Mouse (Mus musculus): Measurements from ENCODE around the gene Prm1. TPM values are rescaled to one million over a fixed set of nuclear protein-coding genes. Genes with fewer than 3 reads are reported as not detected.

Prm1 gene
- polyA plus RNA-seq, 1 experiment from 2014 or later, result not detected

DNA sequence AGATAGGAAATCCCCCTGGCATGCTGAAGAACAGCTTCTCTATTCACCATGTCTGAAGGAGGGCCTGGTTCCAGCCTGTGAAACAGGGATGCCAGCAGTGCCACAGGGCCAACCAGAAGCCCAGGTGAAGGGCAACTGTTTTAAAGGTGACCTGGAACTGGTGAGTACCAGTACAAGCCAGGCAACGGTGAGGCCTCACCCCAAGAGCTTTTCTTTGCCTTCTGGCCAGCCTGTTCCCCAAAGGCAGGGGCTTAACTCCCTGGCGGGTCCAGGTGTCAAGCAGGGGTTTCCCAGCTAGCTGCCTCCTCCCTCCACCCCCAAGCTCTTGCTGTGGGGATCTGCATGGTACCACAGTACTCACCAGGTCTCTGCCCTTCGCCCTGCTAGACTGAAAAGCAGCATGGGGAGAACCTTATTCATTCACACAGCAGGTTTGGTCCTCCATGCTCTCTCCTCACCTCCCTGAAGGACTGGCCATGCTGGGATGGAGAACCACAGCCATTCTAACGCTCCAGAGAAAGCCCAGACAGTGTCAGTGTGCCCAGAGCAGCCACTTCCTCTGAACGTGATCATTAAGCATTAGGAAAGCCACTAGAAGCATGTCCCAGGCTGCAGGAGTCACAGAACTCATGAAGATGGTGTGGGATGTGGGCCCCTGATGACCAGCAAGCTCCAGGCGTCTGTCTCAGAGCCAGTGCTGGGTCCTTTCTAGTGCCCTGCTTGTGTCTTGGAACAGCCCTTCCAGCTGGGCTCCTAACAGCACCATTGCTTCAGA is 23.1 kb downstream of the Prm1 start:
- Histone ChIP-seq H3K27me3 (ENCODE audit: control insufficient read depth, insufficient read depth, low read length) (peaks cover 10% of the 10 kb centered on the region), H3K4me1 (ENCODE audit: control insufficient read depth, insufficient read depth, low read length) (peaks cover 5% of the 10 kb centered on the region; the same call in 1 of the 2 replicates), H3K9ac (ENCODE audit: low read length) (no peak overlapping the region), H3K36me3 (ENCODE audit: control insufficient read depth, insufficient read depth, low read length) (no peaks in the 10 kb centered on the region), H3K4me3 (ENCODE audit: low read depth, low read length) (no peak overlapping the region), H3K27ac (ENCODE audit: low read depth, low read length) (no peak overlapping the region), H3K9me3 (ENCODE audit: control insufficient read depth, low read length) (no peaks in the 10 kb centered on the region), H3K4me2 (ENCODE audit: low read depth) (no peak overlapping the region; the same call in 1 of the 2 replicates)
- WGBS, result 52% methylated on average over 6 of the region's 6 CpGs
- ATAC-seq (ENCODE audit: insufficient read depth, low FRiP score, low TSS enrichment) (no peak), DNase-seq (ENCODE audit: low spot score) (no peak)

DNA sequence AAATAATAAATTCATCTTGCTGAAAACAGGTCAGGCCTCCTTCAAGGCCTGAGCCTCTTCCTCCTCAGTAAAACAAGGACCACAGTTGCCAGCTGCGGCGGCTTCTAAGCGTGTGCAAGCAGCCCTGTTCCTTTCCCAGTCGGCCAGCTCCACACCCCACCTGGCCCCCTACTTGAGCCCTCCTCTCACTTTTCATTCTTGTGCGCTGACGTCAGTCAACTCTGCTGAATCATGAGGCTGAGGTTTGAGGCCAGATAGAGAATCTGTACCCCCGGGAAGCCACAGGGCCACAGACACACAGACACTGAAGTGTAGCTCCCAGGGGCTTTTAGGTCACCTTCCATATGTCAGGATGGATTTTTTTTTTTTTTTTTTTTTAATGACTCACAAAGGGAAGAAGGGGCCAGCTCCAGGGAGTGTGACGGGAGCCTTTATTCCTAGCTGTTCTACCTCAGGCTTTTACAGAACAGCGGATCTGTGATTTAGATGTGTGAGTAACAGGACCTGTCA is 23.7 kb downstream of the Prm1 start:
- no peak overlapping the region for H3K4me3 ChIP-seq (ENCODE audit: low read depth, low read length)
- no peak overlapping the region for H3K4me2 ChIP-seq (ENCODE audit: low read depth)
- peaks cover 5% of the 10 kb centered on the region; the same call in 1 of the 2 replicates for H3K4me1 ChIP-seq (ENCODE audit: control insufficient read depth, insufficient read depth, low read length)

DNA sequence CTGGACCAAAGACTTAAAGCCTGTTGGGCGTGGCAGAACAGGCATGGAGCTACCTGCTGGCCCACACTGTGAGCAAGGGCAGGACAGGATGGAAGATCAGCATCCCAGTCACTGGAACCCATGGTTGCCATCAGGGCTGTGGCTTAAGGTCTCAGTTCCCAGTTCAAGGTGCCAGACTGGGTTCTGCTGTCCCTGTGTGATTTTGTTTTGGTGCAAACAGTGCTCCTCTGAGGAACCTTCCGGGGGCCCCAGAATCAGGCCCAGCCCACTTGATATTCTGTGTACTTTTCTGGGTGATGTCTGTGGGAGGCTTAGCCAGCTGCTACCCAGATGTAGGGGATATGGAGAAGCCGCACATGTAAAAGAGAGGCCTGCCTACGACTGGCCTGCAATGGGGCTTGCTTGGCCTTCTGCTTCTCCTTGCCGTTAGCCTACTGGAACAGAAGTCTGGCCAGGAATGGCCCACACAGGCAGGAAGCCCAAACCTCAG is 25.0 kb downstream of the Prm1 start:
- H3K27ac ChIP-seq (ENCODE audit: low read depth, low read length), result no peak overlapping the region
- H3K36me3 ChIP-seq (ENCODE audit: control insufficient read depth, insufficient read depth, low read length), result no peaks in the 10 kb centered on the region
- WGBS, result 75% methylated on average over 5 of the region's 5 CpGs
- DNase-seq (ENCODE audit: low spot score) (no peak), ATAC-seq (ENCODE audit: insufficient read depth, low FRiP score, low TSS enrichment) (no peak)
- H3K9me3 ChIP-seq (ENCODE audit: control insufficient read depth, low read length), result no peaks in the 10 kb centered on the region
- H3K27me3 ChIP-seq (ENCODE audit: control insufficient read depth, insufficient read depth, low read length), result peaks cover 10% of the 10 kb centered on the region
- H3K9ac ChIP-seq (ENCODE audit: low read length), result no peak overlapping the region
- H3K4me2 ChIP-seq (ENCODE audit: low read depth), result no peak overlapping the region
- peaks cover 2% of the 10 kb centered on the region; the same call in 1 of the 2 replicates for H3K4me1 ChIP-seq (ENCODE audit: control insufficient read depth, insufficient read depth, low read length)
- H3K4me3 ChIP-seq (ENCODE audit: low read depth, low read length), result no peak overlapping the region

More for the DNA sequence above, 23.7 kb downstream of the Prm1 start:
- Histone ChIP-seq H3K36me3 (ENCODE audit: control insufficient read depth, insufficient read depth, low read length) (no peaks in the 10 kb centered on the region), H3K27me3 (ENCODE audit: control insufficient read depth, insufficient read depth, low read length) (peaks cover 10% of the 10 kb centered on the region), H3K9me3 (ENCODE audit: control insufficient read depth, low read length) (no peaks in the 10 kb centered on the region), H3K9ac (ENCODE audit: low read length) (no peak overlapping the region), H3K27ac (ENCODE audit: low read depth, low read length) (no peak overlapping the region)
- ATAC-seq (ENCODE audit: insufficient read depth, low FRiP score, low TSS enrichment), result no peak
- WGBS, result 52% methylated on average over 9 of the region's 9 CpGs
- DNase-seq (ENCODE audit: low spot score), result no peak

DNA sequence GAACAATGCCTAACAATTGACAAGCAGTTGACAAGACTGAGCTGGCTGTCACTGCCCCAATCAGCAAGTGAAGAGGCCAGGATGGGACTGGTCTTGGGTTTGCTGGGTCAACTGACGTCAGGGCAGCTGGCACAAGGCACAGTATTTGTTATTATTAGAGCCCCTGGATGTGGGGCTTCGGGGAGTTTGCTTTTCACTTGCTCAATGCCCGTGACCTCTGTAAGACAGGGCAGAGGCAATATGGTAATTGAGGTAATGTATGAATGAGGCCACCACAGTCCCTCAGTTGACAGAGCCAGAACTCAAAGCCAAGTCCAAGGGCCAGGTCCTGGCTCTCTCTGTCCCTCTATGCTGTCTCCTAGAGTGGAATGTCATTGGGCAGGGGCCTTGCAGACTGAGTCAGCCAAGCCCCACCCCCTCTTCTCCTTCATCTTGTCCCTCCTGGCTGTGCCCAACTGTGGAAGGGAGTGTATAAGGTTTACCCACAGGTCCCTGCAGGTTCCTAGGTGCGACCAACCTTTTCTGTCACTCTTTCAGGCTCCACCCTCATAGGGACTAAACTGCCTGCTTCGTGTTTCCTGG is 28.0 kb downstream of the Prm1 start:
- no peak overlapping the region for H3K27ac ChIP-seq (ENCODE audit: low read depth, low read length)
- no peak overlapping the region for H3K4me2 ChIP-seq (ENCODE audit: low read depth)
- no peaks in the 10 kb centered on the region for H3K4me1 ChIP-seq (ENCODE audit: control insufficient read depth, insufficient read depth, low read length)
- no peak for ATAC-seq (ENCODE audit: insufficient read depth, low FRiP score, low TSS enrichment)
- no peaks in the 10 kb centered on the region for H3K9me3 ChIP-seq (ENCODE audit: control insufficient read depth, low read length)
- H3K36me3 ChIP-seq (ENCODE audit: control insufficient read depth, insufficient read depth, low read length), result no peaks in the 10 kb centered on the region
- DNase-seq (ENCODE audit: low spot score), result no peak
- no peak overlapping the region for H3K9ac ChIP-seq (ENCODE audit: low read length)
- 68% methylated on average over 5 of the region's 5 CpGs for WGBS
- no peaks in the 10 kb centered on the region for H3K27me3 ChIP-seq (ENCODE audit: control insufficient read depth, insufficient read depth, low read length)
- no peak overlapping the region for H3K4me3 ChIP-seq (ENCODE audit: low read depth, low read length)

DNA sequence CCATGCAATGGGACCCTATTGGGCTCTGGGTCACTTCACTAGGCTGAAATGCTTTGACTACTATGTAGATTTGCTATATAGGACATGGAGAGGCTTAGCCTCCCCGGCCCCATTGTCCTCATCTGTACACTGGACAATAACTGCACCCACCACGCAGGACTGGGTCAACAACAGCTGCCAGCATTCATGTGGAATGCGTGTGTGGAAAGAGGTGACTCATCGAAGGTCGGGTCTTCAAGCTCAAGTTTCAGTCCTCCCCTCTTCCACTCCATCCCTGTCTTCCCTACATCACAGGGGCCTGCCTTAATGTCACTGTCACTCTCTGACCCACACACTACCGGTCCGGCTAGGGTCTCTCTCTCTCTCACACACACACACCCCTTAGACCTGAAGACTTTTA is 29.3 kb downstream of the Prm1 start:
- Histone ChIP-seq H3K27me3 (ENCODE audit: control insufficient read depth, insufficient read depth, low read length) (no peaks in the 10 kb centered on the region), H3K4me2 (ENCODE audit: low read depth) (no peak overlapping the region), H3K9ac (ENCODE audit: low read length) (no peak overlapping the region), H3K27ac (ENCODE audit: low read depth, low read length) (no peak overlapping the region), H3K4me3 (ENCODE audit: low read depth, low read length) (no peak overlapping the region), H3K4me1 (ENCODE audit: control insufficient read depth, insufficient read depth, low read length) (no peaks in the 10 kb centered on the region), H3K9me3 (ENCODE audit: control insufficient read depth, low read length) (no peaks in the 10 kb centered on the region), H3K36me3 (ENCODE audit: control insufficient read depth, insufficient read depth, low read length) (no peaks in the 10 kb centered on the region)
- DNase-seq (ENCODE audit: low spot score) (no peak), ATAC-seq (ENCODE audit: insufficient read depth, low FRiP score, low TSS enrichment) (no peak)
- WGBS, result 68% methylated on average over 7 of the region's 7 CpGs

DNA sequence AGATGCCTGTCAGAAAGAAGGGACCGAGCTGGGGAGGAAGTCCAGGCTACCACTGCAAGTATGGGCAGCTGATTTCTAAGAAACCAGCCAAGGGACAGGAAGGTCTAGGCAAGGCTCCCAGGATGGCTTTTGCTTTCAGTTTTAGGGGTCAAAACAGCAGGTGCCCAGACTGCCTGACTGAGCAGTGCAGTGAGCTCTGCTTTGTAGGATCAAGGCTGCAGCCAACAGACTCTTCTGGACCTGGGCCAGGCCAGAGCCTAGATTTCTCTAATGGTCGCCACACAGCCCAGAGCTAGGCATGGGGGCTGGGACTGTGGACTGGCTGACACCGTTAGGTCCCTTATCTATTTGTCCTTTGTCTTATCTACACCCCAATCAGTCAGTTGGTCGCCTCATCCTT is 30.9 kb downstream of the Prm1 start:
- WGBS, result 83% methylated on average over 4 of the region's 4 CpGs
- Histone ChIP-seq H3K9ac (ENCODE audit: low read length) (no peak overlapping the region), H3K4me1 (ENCODE audit: control insufficient read depth, insufficient read depth, low read length) (no peaks in the 10 kb centered on the region), H3K27ac (ENCODE audit: low read depth, low read length) (no peak overlapping the region), H3K4me2 (ENCODE audit: low read depth) (no peak overlapping the region), H3K36me3 (ENCODE audit: control insufficient read depth, insufficient read depth, low read length) (no peaks in the 10 kb centered on the region), H3K27me3 (ENCODE audit: control insufficient read depth, insufficient read depth, low read length) (no peaks in the 10 kb centered on the region), H3K9me3 (ENCODE audit: control insufficient read depth, low read length) (no peaks in the 10 kb centered on the region), H3K4me3 (ENCODE audit: low read depth, low read length) (no peak overlapping the region)
- no peak for ATAC-seq (ENCODE audit: insufficient read depth, low FRiP score, low TSS enrichment)
- no peak for DNase-seq (ENCODE audit: low spot score)

DNA sequence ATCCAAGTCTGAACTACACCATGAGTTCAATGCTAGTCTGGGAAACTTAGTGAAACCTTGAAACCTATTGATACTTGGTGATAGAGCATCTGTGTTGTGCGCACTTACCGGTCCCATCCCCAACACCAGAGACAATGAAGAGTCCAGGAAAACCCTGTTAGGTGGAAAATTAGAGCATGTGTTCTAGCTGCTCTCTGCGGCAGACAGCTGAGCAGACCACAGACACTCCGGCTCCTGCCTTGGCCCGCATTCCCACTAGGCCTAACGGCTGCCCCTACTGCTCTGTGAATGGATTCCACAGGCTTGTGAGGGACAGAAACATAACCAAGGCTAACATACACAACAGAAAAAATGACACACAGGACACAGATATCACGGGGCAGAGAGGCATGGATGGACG is 32.1 kb downstream of the Prm1 start:
- H3K4me3 ChIP-seq (ENCODE audit: low read depth, low read length), result no peak overlapping the region
- no peaks in the 10 kb centered on the region for H3K27me3 ChIP-seq (ENCODE audit: control insufficient read depth, insufficient read depth, low read length)
- ATAC-seq (ENCODE audit: insufficient read depth, low FRiP score, low TSS enrichment), result no peak
- H3K36me3 ChIP-seq (ENCODE audit: control insufficient read depth, insufficient read depth, low read length), result no peaks in the 10 kb centered on the region
- no peak for DNase-seq (ENCODE audit: low spot score)
- no peak overlapping the region for H3K27ac ChIP-seq (ENCODE audit: low read depth, low read length)
- no peaks in the 10 kb centered on the region for H3K9me3 ChIP-seq (ENCODE audit: control insufficient read depth, low read length)
- no peak overlapping the region for H3K9ac ChIP-seq (ENCODE audit: low read length)
- no peak overlapping the region for H3K4me2 ChIP-seq (ENCODE audit: low read depth)
- H3K4me1 ChIP-seq (ENCODE audit: control insufficient read depth, insufficient read depth, low read length), result no peaks in the 10 kb centered on the region
- WGBS, result 87% methylated on average over 8 of the region's 8 CpGs

DNA sequence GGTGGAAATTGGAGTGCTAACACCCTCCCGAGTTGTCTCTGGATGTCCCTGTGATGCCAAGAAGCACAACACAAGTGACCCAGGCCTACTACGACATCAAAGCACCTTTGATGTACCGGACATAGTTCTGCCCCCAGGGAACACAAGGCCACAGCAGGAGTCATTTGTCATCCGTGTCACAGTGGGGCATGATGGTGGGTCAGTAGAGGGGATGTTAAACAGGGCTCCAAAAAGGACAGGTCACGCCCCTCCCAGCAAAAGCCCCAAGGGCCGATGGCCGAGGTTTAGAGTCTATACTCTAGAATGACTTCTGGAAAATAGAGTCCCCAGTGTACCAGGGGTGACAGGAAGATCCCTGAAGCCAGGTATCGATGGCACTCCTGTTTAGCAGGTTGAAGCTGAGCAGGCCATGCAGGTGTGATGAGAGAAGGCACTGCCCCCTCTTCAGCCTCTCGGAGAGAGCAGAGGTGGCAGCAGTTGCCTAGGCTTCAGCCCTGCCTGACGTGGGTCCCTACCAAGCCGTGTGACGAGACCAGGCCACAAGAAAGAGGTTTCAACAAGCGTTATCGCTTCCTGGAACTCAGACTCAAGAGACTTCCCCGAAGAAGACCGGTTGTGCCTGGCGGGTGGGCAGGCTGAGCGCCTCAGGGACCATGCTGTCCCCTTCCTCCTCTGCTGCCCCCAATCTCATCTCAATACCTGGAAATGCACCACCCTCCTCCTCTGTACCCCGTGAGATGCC is 33.7 kb downstream of the Prm1 start:
- no peaks in the 10 kb centered on the region for H3K9me3 ChIP-seq (ENCODE audit: control insufficient read depth, low read length)
- H3K27me3 ChIP-seq (ENCODE audit: control insufficient read depth, insufficient read depth, low read length), result no peaks in the 10 kb centered on the region
- ATAC-seq (ENCODE audit: insufficient read depth, low FRiP score, low TSS enrichment) (no peak), DNase-seq (ENCODE audit: low spot score) (no peak)
- H3K36me3 ChIP-seq (ENCODE audit: control insufficient read depth, insufficient read depth, low read length), result no peaks in the 10 kb centered on the region
- WGBS, result 43% methylated on average over 19 of the region's 19 CpGs
- H3K4me1 ChIP-seq (ENCODE audit: control insufficient read depth, insufficient read depth, low read length), result no peaks in the 10 kb centered on the region
- H3K27ac ChIP-seq (ENCODE audit: low read depth, low read length), result no peak overlapping the region
- no peak overlapping the region for H3K4me3 ChIP-seq (ENCODE audit: low read depth, low read length)
- H3K9ac ChIP-seq (ENCODE audit: low read length), result no peak overlapping the region
- H3K4me2 ChIP-seq (ENCODE audit: low read depth), result no peak overlapping the region
